Mouse (Mus musculus) erythroid progenitor cell, adult 5-6 weeks (primary cell): ENCODE measurements around the gene Rassf8. TPM values are rescaled to one million over a fixed set of nuclear protein-coding genes. Genes with fewer than 3 reads are reported as not detected.

Experiments
- ATAC-seq: replicated peaks from 2 replicates; pipeline ENCODE4 v1.8.0; 2016; ENCODE audit warnings: moderate number of reproducible peaks, mild to moderate bottlenecking, moderate TSS enrichment, inconsistent platforms; ENCODE audit not compliant: poor library complexity, low FRiP score, severe bottlenecking
- total RNA-seq, 2 experiments: library from RNA; stranded (forward) in 1 of 2; stranded (reverse) in 1 of 2; fragments of 150-400 nt in 1 of 2; fragments of 186-747, 209-891 nt in 1 of 2; gene quantifications; 2 replicates each; pipeline versions ENCODE4 v1.2.3 to v1.2.4; 2015 to 2017; ENCODE audit warnings: low replicate concordance in 2 of 2

The Rassf8 gene
- total RNA-seq, 2 experiments from 2014 or later = 1.4 to 3.4 TPM

- ATAC-seq = no peak
Measured at GRCm38 (mm10) chr6:145769855-145770254, 23.3 kb downstream of the Rassf8 start.

- ATAC-seq = no peak
Measured at GRCm38 (mm10) chr6:145770272-145771000, 23.9 kb downstream of the Rassf8 start.

DNA sequence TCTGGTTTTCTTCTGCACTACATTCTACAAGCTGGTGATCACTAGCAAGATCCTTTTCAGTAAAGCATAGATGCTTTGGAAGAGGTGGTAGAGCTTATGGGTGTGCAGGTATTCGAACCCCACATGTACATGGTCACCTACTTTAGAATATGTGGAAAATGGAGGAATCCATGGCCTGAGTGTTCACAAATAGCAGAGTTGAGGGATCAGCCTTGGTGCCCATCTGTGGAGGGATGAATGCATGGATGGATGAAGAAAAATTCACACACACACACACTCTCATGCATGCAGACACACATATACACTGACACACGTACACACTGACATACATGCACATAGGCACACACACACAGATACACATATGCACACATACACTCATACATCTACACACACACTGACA lies 27.9 kb downstream of the Rassf8 start:
- no peak for ATAC-seq

- ATAC-seq = no peak
Measured at GRCm38 (mm10) chr6:145776241-145776640, 29.7 kb downstream of the Rassf8 start.

DNA sequence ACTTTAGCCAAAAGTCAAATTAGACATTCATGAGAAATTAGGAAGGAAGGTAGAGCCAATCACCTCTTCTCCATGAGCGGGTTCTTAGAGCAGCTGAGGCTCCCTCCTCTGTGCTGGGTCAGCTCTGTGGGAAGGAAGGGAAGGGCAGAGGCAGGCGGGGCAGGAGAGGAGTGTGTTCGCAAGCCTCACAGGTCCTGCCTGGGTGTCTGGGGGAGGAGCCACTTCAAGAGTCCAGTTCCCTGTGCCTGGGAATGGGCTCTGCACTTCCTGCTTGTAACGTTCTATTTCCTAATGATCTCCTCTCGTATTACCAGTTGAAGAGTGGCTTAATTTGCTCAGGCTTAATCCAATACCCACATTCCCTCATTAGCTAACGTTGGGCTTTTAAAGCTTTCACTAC lies 32.8 kb downstream of the Rassf8 start:
- no peak for ATAC-seq

DNA sequence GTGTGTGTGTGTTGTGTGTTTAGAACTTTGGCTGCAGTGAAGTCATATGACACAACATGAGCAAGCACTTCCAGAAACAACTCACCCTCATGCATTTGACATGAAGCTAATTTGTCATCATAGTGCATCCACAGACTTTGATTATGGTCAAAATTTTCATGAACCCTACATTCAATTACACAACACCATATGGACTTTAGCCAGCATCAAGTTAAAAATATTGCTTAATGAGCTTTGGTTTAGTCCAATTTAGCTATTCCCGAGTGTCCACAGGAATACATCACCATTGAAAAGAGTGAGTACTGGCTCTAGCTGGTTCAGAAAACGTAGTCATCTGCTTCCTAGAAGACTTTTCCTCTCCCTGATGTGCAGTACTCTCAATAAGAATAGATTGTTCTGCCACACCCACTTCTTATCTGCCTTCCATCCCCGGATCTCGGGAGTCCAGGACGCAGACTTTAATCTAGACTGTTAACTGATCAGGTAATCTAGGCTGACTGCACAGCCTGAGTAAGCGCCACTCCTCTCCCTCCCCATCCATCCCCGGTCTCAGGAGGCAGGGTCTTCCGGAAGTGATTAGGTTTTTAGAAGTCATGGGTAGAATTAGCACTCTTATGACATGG lies 33.7 kb downstream of the Rassf8 start:
- no peak for ATAC-seq

- ATAC-seq = no peak
Measured at GRCm38 (mm10) chr6:145781256-145781655, 34.7 kb downstream of the Rassf8 start.

DNA sequence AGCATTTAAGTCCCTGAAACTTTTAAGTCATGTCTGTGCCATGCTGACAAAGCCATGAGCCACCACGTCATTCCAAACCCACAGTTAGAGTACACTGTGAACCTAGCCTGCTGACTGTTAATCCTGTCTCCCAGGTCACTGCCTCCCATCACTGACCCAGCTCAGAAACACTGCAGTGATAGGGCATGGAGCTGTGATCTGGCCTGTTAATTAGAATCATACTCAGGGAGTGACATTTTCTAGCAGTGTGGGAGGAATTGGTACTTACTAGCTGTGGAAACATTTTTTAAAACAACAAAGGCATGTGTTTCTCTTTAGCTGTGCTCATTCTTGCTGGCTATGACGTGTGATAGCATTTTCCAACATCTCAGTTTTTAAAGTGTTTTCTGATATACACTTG lies 35.4 kb downstream of the Rassf8 start:
- no peak for ATAC-seq

GRCm38 (mm10) chr6:145787311-145787710 lies 40.8 kb downstream of the Rassf8 start:
- ATAC-seq = no peak

GRCm38 (mm10) chr6:145789738-145790137 lies 43.2 kb downstream of the Rassf8 start:
- ATAC-seq = no peak

GRCm38 (mm10) chr6:145792373-145792772 lies 45.8 kb downstream of the Rassf8 start:
- no peak for ATAC-seq

DNA sequence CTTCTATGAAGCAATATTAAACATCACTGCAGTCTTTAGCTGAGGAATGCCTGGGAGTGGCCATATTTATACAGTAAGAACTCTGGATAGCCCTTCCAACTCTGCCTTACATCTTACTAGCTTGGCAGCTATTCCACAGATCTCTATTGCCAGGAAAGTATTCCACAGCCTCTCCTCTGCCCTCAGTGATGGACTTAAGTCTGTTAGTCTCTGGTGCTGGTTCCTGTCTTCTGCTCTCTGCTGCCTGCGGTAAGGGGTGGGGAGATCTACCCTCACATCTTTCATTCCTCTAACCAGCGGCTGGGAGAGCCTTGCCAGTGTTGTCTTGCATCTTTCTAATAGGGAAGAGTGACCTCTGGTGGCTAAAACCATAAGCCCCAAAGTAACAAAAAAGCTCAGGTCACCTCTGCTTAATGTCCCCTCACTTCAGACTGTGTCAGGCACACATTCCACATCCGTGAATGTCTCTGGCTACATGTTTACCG lies 46.6 kb downstream of the Rassf8 start:
- no peak for ATAC-seq

GRCm38 (mm10) chr6:145794671-145795070 lies 48.1 kb downstream of the Rassf8 start:
- no peak; the same call in 1 of the 2 replicates for ATAC-seq

- no peak for ATAC-seq
Measured at GRCm38 (mm10) chr6:145796191-145797023, 49.9 kb downstream of the Rassf8 start.

- no peak for ATAC-seq
Measured at GRCm38 (mm10) chr6:145797692-145798091, 51.1 kb downstream of the Rassf8 start.

DNA sequence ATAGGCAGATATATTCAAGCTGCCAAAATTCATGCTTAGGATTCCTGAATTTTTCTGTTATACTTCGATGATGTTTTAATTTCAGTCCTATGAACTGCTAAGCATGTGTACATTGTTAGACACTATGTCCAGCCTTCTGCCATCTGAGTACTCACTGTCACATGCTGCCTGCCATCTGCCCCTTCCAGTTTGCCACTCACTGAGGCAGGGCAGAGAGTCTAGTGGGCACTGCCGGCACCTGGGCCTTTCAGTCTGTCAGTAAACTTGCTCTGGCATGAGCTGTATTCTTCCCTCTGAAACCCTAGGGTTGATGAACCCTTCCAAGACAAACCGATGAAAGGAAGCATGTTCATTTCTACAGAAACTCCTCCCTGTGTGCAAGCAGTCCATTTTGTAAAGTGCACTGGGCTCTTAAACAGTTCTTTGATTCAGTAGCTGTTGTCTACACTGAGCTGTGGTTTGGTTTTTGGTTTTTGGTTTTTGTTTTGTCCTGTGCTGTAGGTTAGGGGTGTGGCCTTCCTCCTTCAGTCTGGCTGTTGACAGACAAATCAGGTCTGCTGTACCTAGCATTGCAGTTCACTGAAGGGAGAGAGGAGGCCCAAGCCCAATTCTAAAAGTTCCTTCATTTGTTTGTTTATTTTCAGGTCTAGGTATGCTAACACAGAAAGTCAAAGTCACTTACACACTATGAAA lies 55.4 kb downstream of the Rassf8 start:
- no peak for ATAC-seq

GRCm38 (mm10) chr6:145802881-145803280 lies 56.3 kb downstream of the Rassf8 start:
- no peak for ATAC-seq

GRCm38 (mm10) chr6:145804276-145804675 lies 57.7 kb downstream of the Rassf8 start:
- no peak for ATAC-seq

DNA sequence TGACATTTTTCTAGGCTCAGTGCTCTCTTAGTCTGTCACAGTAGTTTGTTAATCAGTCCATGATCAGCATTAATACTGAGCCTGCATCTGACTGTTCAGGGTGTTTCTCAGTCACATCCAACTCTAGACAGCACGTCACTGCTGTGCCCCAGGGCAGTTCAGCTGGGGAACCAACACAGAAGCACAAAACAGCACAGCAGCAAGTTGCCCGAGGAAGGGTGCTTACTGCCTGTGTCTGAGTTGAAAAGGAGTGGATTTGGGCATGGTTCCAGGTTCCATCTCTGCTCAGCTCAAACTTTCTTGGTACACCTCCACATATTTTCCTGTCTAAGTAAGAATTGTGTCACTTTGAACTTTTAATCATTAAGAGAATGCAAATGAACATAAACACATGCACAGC lies 60.2 kb downstream of the Rassf8 start:
- ATAC-seq = no peak

- ATAC-seq = no peak
Measured at GRCm38 (mm10) chr6:145807929-145808328, 61.4 kb downstream of the Rassf8 start.
